9 mouse cellular contexts compared by ENCODE assay signal in the genomic region with DNA sequence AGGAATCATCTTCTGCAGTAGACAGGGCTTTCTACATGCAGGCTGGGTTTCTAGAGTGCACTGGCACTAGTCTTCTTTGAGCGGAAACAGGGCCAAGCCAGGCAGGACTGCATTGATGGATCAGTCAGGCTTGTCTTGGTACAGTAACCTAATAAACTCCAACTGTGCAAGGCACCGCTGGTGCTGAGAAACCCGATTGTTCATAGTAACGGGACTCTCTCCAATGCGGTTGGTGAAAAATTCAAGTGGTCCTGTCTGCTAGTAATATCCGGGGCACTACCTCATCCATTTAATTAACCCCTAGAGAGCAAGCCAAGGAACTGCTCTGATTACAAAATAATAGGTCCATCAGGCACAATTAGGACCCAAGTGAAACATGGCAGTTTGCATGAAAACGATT.
DNase-seq lines count a peak whose midpoint lies in the region; ATAC-seq and TF ChIP-seq lines count a peak whose summit lies in the region.
"Had no signal": no experiment of that assay in that cellular context is flagged by ENCODE, and none has a peak within 500 bp of the region (broad histone marks: within the 10 kb centered on the region; RNA-seq: fewer than 3 reads in every experiment).

No protein-coding gene starts in this region.

- 4% methylated on average over 7 of the region's 7 CpGs for WGBS in forebrain, postnatal 0 days

- TF ChIP-seq CTCF in forebrain, postnatal 0 days (IDR thresholded peaks at IDR 0.05; ENCODE audit: low read depth), result no peak

- peak overlapping the region; percentile 49 for H3K4me2 ChIP-seq in forebrain, postnatal 0 days (ENCODE audit: low read depth)

- ATAC-seq in forebrain, postnatal 0 days, result peak; percentile 91

- H3K4me3 ChIP-seq in forebrain, postnatal 0 days (ENCODE audit: low read depth, low read length), result peak overlapping the region; percentile 30
- H3K4me3 ChIP-seq: megakaryocyte, embryonic 14.5 days had no signal

- H3K9me3 ChIP-seq in forebrain, postnatal 0 days (ENCODE audit: low read length), result no peaks in the 10 kb centered on the region

- peak overlapping the region; percentile 53 for H3K9ac ChIP-seq in forebrain, postnatal 0 days

- peaks cover 7% of the 10 kb centered on the region; the same call in 1 of the 2 replicates for H3K4me1 ChIP-seq in forebrain, postnatal 0 days (ENCODE audit: insufficient read depth)
- H3K4me1 ChIP-seq: megakaryocyte, embryonic 14.5 days had no signal

- DNase-seq in left cerebral cortex, adult 11 months (ENCODE audit: low spot score), result peak; percentile 15
- DNase-seq in left cerebral cortex, postnatal 36 days (ENCODE audit: low spot score in 2 of 2), result no peak
- peak; percentile 72 for DNase-seq in forebrain, postnatal 0 days
- peak; percentile 4 to 8 for DNase-seq in left cerebral cortex, postnatal 25 days (ENCODE audit: low spot score in 2 of 2)
- DNase-seq in retina, postnatal 1 day, result peak; percentile 90
- no peak for DNase-seq in kidney, postnatal 14 days
- DNase-seq in adrenal gland, postnatal 36 days, result no peak
- no peak for DNase-seq in gastrocnemius, postnatal 14 days

- H3K27me3 ChIP-seq in forebrain, postnatal 0 days (ENCODE audit: insufficient read depth, low read length), result no peaks in the 10 kb centered on the region
- H3K27me3 ChIP-seq: megakaryocyte, embryonic 14.5 days had no signal

- intact Hi-C loops in left cerebral cortex, postnatal 36 days (cut with DNase I), result no loop called here
- intact Hi-C loops in left cerebral cortex, postnatal 25 days (cut with DNase I), result no loop called here
- intact Hi-C loops in gastrocnemius, postnatal 14 days (cut with DNase I; ENCODE audit: low total_unique reads), result no loop called here

- H3K36me3 ChIP-seq in forebrain, postnatal 0 days (ENCODE audit: insufficient read depth), result no peaks in the 10 kb centered on the region

- peak overlapping the region; percentile 69 for H3K27ac ChIP-seq in forebrain, postnatal 0 days (ENCODE audit: low read depth, low read length)

Comparison
In these comparisons a context has a peak if more than half of its experiments do, and no peak if none do; other contexts are left out.
1. DNase-seq: peak in left cerebral cortex, adult 11 months (single experiment), forebrain, postnatal 0 days (single experiment), left cerebral cortex, postnatal 25 days (2 of 2) and retina, postnatal 1 day (single experiment); none in left cerebral cortex, postnatal 36 days (0 of 2), kidney, postnatal 14 days (single experiment), adrenal gland, postnatal 36 days (0 of 2) and gastrocnemius, postnatal 14 days (single experiment).